35 mouse cellular contexts compared by ENCODE assay signal in genomic region chr9:75787121-75787520, GRCm38 (mm10). TPM values are rescaled to one million over a fixed set of nuclear protein-coding genes. Genes with fewer than 3 reads are reported as not detected.
A peak's percentile ranks its signal among the peaks of the same experiment; 100 is the strongest.
DNase-seq lines count a peak whose midpoint lies in the region; ATAC-seq and TF ChIP-seq lines count a peak whose summit lies in the region.
"Had no signal": no experiment of that assay in that cellular context is flagged by ENCODE, and none has a peak within 500 bp of the region (broad histone marks: within the 10 kb centered on the region; RNA-seq: fewer than 3 reads in every experiment).

No protein-coding gene starts in this region.

- no peak for TF ChIP-seq EP300 in liver, postnatal 0 days (IDR thresholded peaks at IDR 0.05; ENCODE audit: low read depth)

- 0 out of 2 replicates have a peak, but pooled peaks have one; percentile 47 for ATAC-seq in liver, embryonic 11.5 days (replicated peaks; ENCODE audit: low FRiP score)
- no peak for ATAC-seq in liver, postnatal 0 days
- ATAC-seq in intestine, embryonic 14.5 days (replicated peaks; ENCODE audit: low FRiP score, low TSS enrichment, low read depth), result no peak
- ATAC-seq: forebrain, postnatal 0 days; hindbrain, postnatal 0 days; Patski had no signal

- no peaks in the 10 kb centered on the region for H3K27me3 ChIP-seq in liver, embryonic 11.5 days (replicated peaks; ENCODE audit: control insufficient read depth, insufficient read depth, low read length)
- no peaks in the 10 kb centered on the region for H3K27me3 ChIP-seq in liver, postnatal 0 days (ENCODE audit: insufficient read depth, low read length)
- no peaks in the 10 kb centered on the region for H3K27me3 ChIP-seq in intestine, embryonic 14.5 days (replicated peaks; ENCODE audit: control insufficient read depth, insufficient read depth, low read length)
- H3K27me3 ChIP-seq: embryonic facial prominence, embryonic 15.5 days; forebrain, embryonic 12.5 days; hindbrain, embryonic 12.5 days; kidney, embryonic 15.5 days; liver, embryonic 15.5 days; lung, embryonic 15.5 days; midbrain, embryonic 12.5 days; neural tube, embryonic 13.5 days; Patski; stomach, embryonic 15.5 days had no signal

- no peaks in the 10 kb centered on the region for H3K36me3 ChIP-seq in liver, embryonic 11.5 days (ENCODE audit: control insufficient read depth, insufficient read depth, low read length)
- no peaks in the 10 kb centered on the region for H3K36me3 ChIP-seq in liver, postnatal 0 days (replicated peaks; ENCODE audit: insufficient read depth, low read length)
- H3K36me3 ChIP-seq in intestine, embryonic 14.5 days (ENCODE audit: control insufficient read depth, insufficient read depth, low read length), result no peaks in the 10 kb centered on the region
- H3K36me3 ChIP-seq: embryonic facial prominence, embryonic 15.5 days; forebrain, embryonic 12.5 days; hindbrain, embryonic 12.5 days; kidney, embryonic 15.5 days; liver, embryonic 15.5 days; lung, embryonic 15.5 days; midbrain, embryonic 12.5 days; neural tube, embryonic 13.5 days; stomach, embryonic 15.5 days had no signal

- no peak for TF ChIP-seq CTCF in liver, postnatal 0 days (IDR thresholded peaks at IDR 0.05; ENCODE audit: low read depth)
- no peak for TF ChIP-seq CTCF in left cerebral cortex, adult 2 months (IDR thresholded peaks at IDR 0.05)

- H3K4me1 ChIP-seq in liver, embryonic 11.5 days (replicated peaks; ENCODE audit: control insufficient read depth, insufficient read depth, low read length), result no peaks in the 10 kb centered on the region
- H3K4me1 ChIP-seq in liver, postnatal 0 days (ENCODE audit: insufficient read depth), result no peaks in the 10 kb centered on the region
- no peaks in the 10 kb centered on the region for H3K4me1 ChIP-seq in intestine, embryonic 14.5 days (replicated peaks; ENCODE audit: control insufficient read depth, insufficient read depth, low read length)
- H3K4me1 ChIP-seq: embryonic facial prominence, embryonic 15.5 days; forebrain, embryonic 12.5 days; hindbrain, embryonic 12.5 days; liver, embryonic 15.5 days; midbrain, embryonic 12.5 days; stomach, embryonic 15.5 days had no signal

- H3K9ac ChIP-seq in liver, embryonic 11.5 days (ENCODE audit: low read depth, low read length), result no peak overlapping the region
- H3K9ac ChIP-seq in liver, postnatal 0 days (replicated peaks), result no peak overlapping the region
- H3K9ac ChIP-seq in intestine, embryonic 14.5 days (ENCODE audit: low read length), result no peak overlapping the region
- H3K9ac ChIP-seq: embryonic facial prominence, embryonic 15.5 days; forebrain, embryonic 12.5 days; forebrain, postnatal 0 days; hindbrain, embryonic 12.5 days; kidney, embryonic 15.5 days; liver, embryonic 15.5 days; lung, embryonic 15.5 days; midbrain, embryonic 12.5 days; neural tube, embryonic 13.5 days; stomach, embryonic 15.5 days had no signal

- no peaks in the 10 kb centered on the region for H3K9me3 ChIP-seq in liver, embryonic 11.5 days (ENCODE audit: control insufficient read depth, low read length)
- no peaks in the 10 kb centered on the region for H3K9me3 ChIP-seq in liver, postnatal 0 days (ENCODE audit: low read length)
- H3K9me3 ChIP-seq in intestine, embryonic 14.5 days (ENCODE audit: control insufficient read depth, low read length), result no peaks in the 10 kb centered on the region
- H3K9me3 ChIP-seq: embryonic facial prominence, embryonic 15.5 days; forebrain, embryonic 12.5 days; hindbrain, embryonic 12.5 days; kidney, embryonic 15.5 days; liver, embryonic 15.5 days; lung, embryonic 15.5 days; midbrain, embryonic 12.5 days; neural tube, embryonic 13.5 days; stomach, embryonic 15.5 days had no signal

- 83% methylated on average over 15 of the region's 15 CpGs for WGBS in liver, embryonic 11.5 days
- 79% methylated on average over 15 of the region's 15 CpGs for WGBS in liver, postnatal 0 days (ENCODE audit: insufficient replicate concordance)
- WGBS in intestine, embryonic 14.5 days, result 78% methylated on average over 15 of the region's 15 CpGs

- H3K4me3 ChIP-seq in liver, embryonic 11.5 days (ENCODE audit: low read depth, low read length), result no peak overlapping the region
- H3K4me3 ChIP-seq in liver, postnatal 0 days (ENCODE audit: low read depth, low read length), result no peak overlapping the region
- no peak overlapping the region for H3K4me3 ChIP-seq in intestine, embryonic 14.5 days (ENCODE audit: low read depth, low read length)
- no peak overlapping the region for H3K4me3 ChIP-seq in left cerebral cortex, adult 2 months
- H3K4me3 ChIP-seq: embryonic facial prominence, embryonic 15.5 days; forebrain, embryonic 12.5 days; hindbrain, embryonic 12.5 days; kidney, embryonic 15.5 days; liver, embryonic 15.5 days; lung, embryonic 15.5 days; midbrain, embryonic 12.5 days; neural tube, embryonic 13.5 days; stomach, embryonic 15.5 days had no signal

- H3K4me2 ChIP-seq in liver, embryonic 11.5 days, result no peak overlapping the region
- H3K4me2 ChIP-seq in liver, postnatal 0 days (ENCODE audit: low read depth, low read length), result no peak overlapping the region
- H3K4me2 ChIP-seq in intestine, embryonic 14.5 days (ENCODE audit: low read length), result peak overlapping the region; percentile 11; the same call in 1 of the 2 replicates
- H3K4me2 ChIP-seq: embryonic facial prominence, embryonic 15.5 days; forebrain, embryonic 12.5 days; heart, embryonic 11.5 days; hindbrain, embryonic 12.5 days; kidney, embryonic 15.5 days; liver, embryonic 15.5 days; lung, embryonic 15.5 days; midbrain, embryonic 12.5 days; neural tube, embryonic 13.5 days; stomach, embryonic 15.5 days had no signal

- DNase-seq in liver, embryonic 11.5 days (ENCODE audit: low spot score), result no peak
- no peak for DNase-seq in liver, postnatal 0 days
- no peak for DNase-seq in intestine, embryonic 14.5 days (ENCODE audit: low spot score)
- DNase-seq in layer of hippocampus, adult 11-12 months (ENCODE audit: low spot score), result peak; percentile 56
- DNase-seq in layer of hippocampus, adult 9-11 months, result peak; percentile 73
- DNase-seq in heart, adult 9 months (ENCODE audit: low spot score in 2 of 2), result no peak
- no peak for DNase-seq in left cerebral cortex, postnatal 4 days
- DNase-seq in left cerebral cortex, adult 2 months (ENCODE audit: extremely low spot score in 1 of 2, low spot score in 2 of 2), result no peak
- DNase-seq: adrenal gland, postnatal 10 days; cerebellum, adult 11 months; forebrain, postnatal 0 days; gastrocnemius, postnatal 25 days; heart, adult 11 months; heart, postnatal 36 days; kidney, adult 18-20 months; kidney, postnatal 36 days; retina, postnatal 1 day; right cerebral cortex, postnatal 14 days; thymus, adult 2 months; thymus, postnatal 4 days had no signal

- H3K27ac ChIP-seq in liver, embryonic 11.5 days (ENCODE audit: low read depth, low read length), result no peak overlapping the region
- no peak overlapping the region for H3K27ac ChIP-seq in liver, postnatal 0 days (ENCODE audit: low read depth)
- H3K27ac ChIP-seq in intestine, embryonic 14.5 days (ENCODE audit: low read depth), result peak overlapping the region; percentile 19; the same call in 1 of the 2 replicates
- no peak overlapping the region for H3K27ac ChIP-seq in left cerebral cortex, adult 2 months
- H3K27ac ChIP-seq: embryonic facial prominence, embryonic 15.5 days; forebrain, embryonic 12.5 days; hindbrain, embryonic 12.5 days; hindbrain, postnatal 0 days; kidney, embryonic 15.5 days; liver, embryonic 15.5 days; lung, embryonic 15.5 days; midbrain, embryonic 12.5 days; neural tube, embryonic 13.5 days; stomach, embryonic 15.5 days had no signal

- intact Hi-C loops in left cerebral cortex, postnatal 4 days (cut with DNase I), result no loop called here
- intact Hi-C loops in left cerebral cortex, adult 2 months (cut with DNase I), result no loop called here

RNA-seq across cellular contexts. Expression of gene Bmp5, which starts 12.0 kb away (rescaled TPM):
- polyA plus RNA-seq in liver, embryonic 11.5 days (2014; fragmentation: Nextera tagmentation; extraction: Ambion mirVana), result 3.8 and 4.6 TPM in 2 replicates
- polyA plus RNA-seq in liver, postnatal 0 days (2015; fragmentation: Nextera tagmentation; extraction: Ambion mirVana), result 2.4 and 3.0 TPM in 2 replicates
- polyA plus RNA-seq in intestine, embryonic 14.5 days (2014; fragmentation: Nextera tagmentation; extraction: Ambion mirVana), result 9.8 and 11.2 TPM in 2 replicates
- total RNA-seq in left cerebral cortex, postnatal 4 days (2021), result 1 to 10 TPM; 2.1 to 2.5 TPM
- total RNA-seq in left cerebral cortex, adult 2 months (2021), result 1 to 10 TPM; 1.0 to 1.7 TPM
- total RNA-seq: common myeloid progenitor, adult 5-6 weeks; megakaryocyte, adult 5-6 weeks; MEL had no signal
- polyA plus RNA-seq: Patski had no signal

Comparison
In these comparisons a context has a peak if more than half of its experiments do, and no peak if none do; other contexts are left out.
1. DNase-seq: peak in layer of hippocampus, adult 11-12 months (single experiment) and layer of hippocampus, adult 9-11 months (single experiment); none in liver, embryonic 11.5 days (single experiment), liver, postnatal 0 days (single experiment), intestine, embryonic 14.5 days (single experiment), heart, adult 9 months (0 of 2), left cerebral cortex, postnatal 4 days (single experiment) and left cerebral cortex, adult 2 months (0 of 2).